Mouse (Mus musculus): Measurements from ENCODE around the gene Lnx1. TPM values are rescaled to one million over a fixed set of nuclear protein-coding genes. Genes with fewer than 3 reads are reported as not detected.
A peak's percentile ranks its signal among the peaks of the same experiment; 100 is the strongest.

Gene Lnx1
- 10 to 100 TPM in 1 of 2 experiments, 1 to 10 TPM in 1; 8.2 to 10.1 TPM for total RNA-seq (2021)

- peak; percentile 45 to 50 for DNase-seq
- intact Hi-C loops (cut with DNase I): loop anchor here (1.0 to 2.0 kb wide), 3 partner anchors 24 to 90 kb away; no protein-coding TSS in a partner anchor
Measured at GRCm38 (mm10) chr5:74702766-74703165, at the start of gene Lnx1. Gene Lnx1 (minus strand): TSS chr5:74702912.

- intact Hi-C loops (cut with DNase I): no loop called here
- DNase-seq: peak; percentile 29 to 38
Measured at GRCm38 (mm10) chr5:74750501-74750900, 47.8 kb upstream of the Lnx1 start.

GRCm38 (mm10) chr5:74747476-74747875, 44.8 kb upstream of the Lnx1 start:
- no peak for DNase-seq
- intact Hi-C loops (cut with DNase I): no loop called here

- DNase-seq: no peak
- intact Hi-C loops (cut with DNase I): no loop called here
Measured at GRCm38 (mm10) chr5:74740951-74741350, 38.2 kb upstream of the Lnx1 start.

- DNase-seq: no peak
- intact Hi-C loops (cut with DNase I): no loop called here
Measured at GRCm38 (mm10) chr5:74739435-74739834, 36.7 kb upstream of the Lnx1 start.

GRCm38 (mm10) chr5:74738312-74738711, 35.6 kb upstream of the Lnx1 start:
- intact Hi-C loops (cut with DNase I): no loop called here

GRCm38 (mm10) chr5:74733885-74734558, 31.3 kb upstream of the Lnx1 start:
- intact Hi-C loops (cut with DNase I): no loop called here
- no peak for DNase-seq

More at GRCm38 (mm10) chr5:74738312-74738711, 35.6 kb upstream of the Lnx1 start:
- DNase-seq: no peak

GRCm38 (mm10) chr5:74732613-74733012, 29.9 kb upstream of the Lnx1 start:
- no peak for DNase-seq
- intact Hi-C loops (cut with DNase I): no loop called here

GRCm38 (mm10) chr5:74730601-74731000, 27.9 kb upstream of the Lnx1 start:
- DNase-seq: no peak
- intact Hi-C loops (cut with DNase I): no loop called here

GRCm38 (mm10) chr5:74729567-74729966, 26.9 kb upstream of the Lnx1 start:
- peak in 1 of 2 experiments; percentile 13 for DNase-seq
- intact Hi-C loops (cut with DNase I): no loop called here

GRCm38 (mm10) chr5:74728186-74728585, 25.5 kb upstream of the Lnx1 start:
- intact Hi-C loops (cut with DNase I): no loop called here
- DNase-seq: no peak

- no peak for DNase-seq
- intact Hi-C loops (cut with DNase I): no loop called here
Measured at GRCm38 (mm10) chr5:74727319-74727718, 24.6 kb upstream of the Lnx1 start.

GRCm38 (mm10) chr5:74725541-74725940, 22.8 kb upstream of the Lnx1 start:
- intact Hi-C loops (cut with DNase I): no loop called here

GRCm38 (mm10) chr5:74721816-74722215, 19.1 kb upstream of the Lnx1 start:
- DNase-seq: no peak
- intact Hi-C loops (cut with DNase I): no loop called here

More at GRCm38 (mm10) chr5:74725541-74725940, 22.8 kb upstream of the Lnx1 start:
- DNase-seq: no peak

- intact Hi-C loops (cut with DNase I): no loop called here
Measured at GRCm38 (mm10) chr5:74720661-74721060, 17.9 kb upstream of the Lnx1 start.

GRCm38 (mm10) chr5:74716165-74716564, 13.5 kb upstream of the Lnx1 start:
- DNase-seq: no peak

More at GRCm38 (mm10) chr5:74720661-74721060, 17.9 kb upstream of the Lnx1 start:
- no peak for DNase-seq

GRCm38 (mm10) chr5:74712811-74713210, 10.1 kb upstream of the Lnx1 start:
- intact Hi-C loops (cut with DNase I): no loop called here
- DNase-seq: no peak

More at GRCm38 (mm10) chr5:74716165-74716564, 13.5 kb upstream of the Lnx1 start:
- intact Hi-C loops (cut with DNase I): loop anchor here (5.0 kb wide), 1 partner anchor 76 kb away; no protein-coding TSS in a partner anchor

GRCm38 (mm10) chr5:74711988-74712387, 9.3 kb upstream of the Lnx1 start:
- intact Hi-C loops (cut with DNase I): no loop called here

GRCm38 (mm10) chr5:74711056-74711455, 8.3 kb upstream of the Lnx1 start:
- DNase-seq: no peak
- intact Hi-C loops (cut with DNase I): no loop called here

More at GRCm38 (mm10) chr5:74711988-74712387, 9.3 kb upstream of the Lnx1 start:
- DNase-seq: no peak

- peak in 1 of 2 experiments; percentile 37 for DNase-seq
- intact Hi-C loops (cut with DNase I): no loop called here
Measured at GRCm38 (mm10) chr5:74710181-74710580, 7.5 kb upstream of the Lnx1 start.

- DNase-seq: peak; percentile 78 to 81
- intact Hi-C loops (cut with DNase I): no loop called here
Measured at GRCm38 (mm10) chr5:74704460-74704790, 1.7 kb upstream of the Lnx1 start.

- intact Hi-C loops (cut with DNase I): loop anchor here (1.0 to 2.0 kb wide), 3 partner anchors 25 to 88 kb away; no protein-coding TSS in a partner anchor
- DNase-seq: peak; percentile 38 to 53
Measured at GRCm38 (mm10) chr5:74703741-74704459, 1.2 kb upstream of the Lnx1 start.

All from heart, postnatal 36 days (tissue).